Mouse (Mus musculus): ENCODE measurements around the gene Tssk2.

The Tssk2 gene

GRCm38 (mm10) chr16:17898462-17898861 lies at the start of gene Tssk2, which contains the start of gene Dgcr2:
Gene Tssk2, plus strand, starts transcription at chr16:17898637.
Gene Dgcr2, minus strand, starts transcription at chr16:17898562.
- DNase-seq = no peak

- peak; percentile 59 for DNase-seq
Observed at GRCm38 (mm10) chr16:17848928-17849327, 49.5 kb upstream of the Tssk2 start.

GRCm38 (mm10) chr16:17849486-17849885 lies 49.0 kb upstream of the Tssk2 start:
- peak; percentile 51 for DNase-seq

- DNase-seq = peak; percentile 51
Observed at GRCm38 (mm10) chr16:17851331-17851730, 47.1 kb upstream of the Tssk2 start.

GRCm38 (mm10) chr16:17851860-17852259 lies 46.6 kb upstream of the Tssk2 start:
- peak; percentile 95 for DNase-seq

- DNase-seq = no peak
Observed at GRCm38 (mm10) chr16:17853263-17853662, 45.2 kb upstream of the Tssk2 start.

GRCm38 (mm10) chr16:17857157-17857556 lies 41.3 kb upstream of the Tssk2 start:
- no peak for DNase-seq

GRCm38 (mm10) chr16:17858592-17858991 lies 39.8 kb upstream of the Tssk2 start:
- peak; percentile 32 for DNase-seq

- DNase-seq = no peak
Observed at GRCm38 (mm10) chr16:17865293-17865692, 33.1 kb upstream of the Tssk2 start.

- no peak for DNase-seq
Observed at GRCm38 (mm10) chr16:17865770-17866169, 32.7 kb upstream of the Tssk2 start.

- DNase-seq = no peak
Observed at GRCm38 (mm10) chr16:17871248-17871647, 27.2 kb upstream of the Tssk2 start.

GRCm38 (mm10) chr16:17872995-17873394 lies 25.4 kb upstream of the Tssk2 start:
- no peak for DNase-seq

GRCm38 (mm10) chr16:17875174-17875573 lies 23.3 kb upstream of the Tssk2 start:
- no peak for DNase-seq

- DNase-seq = no peak
Observed at GRCm38 (mm10) chr16:17876096-17876495, 22.3 kb upstream of the Tssk2 start.

GRCm38 (mm10) chr16:17879571-17879970 lies 18.9 kb upstream of the Tssk2 start:
- no peak for DNase-seq

- DNase-seq = no peak
Observed at GRCm38 (mm10) chr16:17882196-17882595, 16.2 kb upstream of the Tssk2 start.

GRCm38 (mm10) chr16:17884116-17884515 lies 14.3 kb upstream of the Tssk2 start:
- no peak for DNase-seq

- peak; percentile 53 for DNase-seq
Observed at GRCm38 (mm10) chr16:17889689-17890341, 8.6 kb upstream of the Tssk2 start.

GRCm38 (mm10) chr16:17890342-17890727 lies 8.1 kb upstream of the Tssk2 start:
- no peak for DNase-seq

- peak; percentile 95 for DNase-seq
Observed at GRCm38 (mm10) chr16:17890917-17891566, 7.4 kb upstream of the Tssk2 start.

- peak; percentile 99 for DNase-seq
Observed at GRCm38 (mm10) chr16:17891567-17891959, 6.9 kb upstream of the Tssk2 start, which contains the start of gene Gm20518. Gene Gm20518, minus strand, starts transcription at chr16:17891671.

- DNase-seq = peak; percentile 92
Observed at GRCm38 (mm10) chr16:17892606-17893005, 5.8 kb upstream of the Tssk2 start.

- DNase-seq = no peak
Observed at GRCm38 (mm10) chr16:17893923-17894322, 4.5 kb upstream of the Tssk2 start, which contains the start of gene Tssk1. Gene Tssk1, plus strand, starts transcription at chr16:17894223.

- no peak for DNase-seq
Observed at GRCm38 (mm10) chr16:17896091-17896490, 2.3 kb upstream of the Tssk2 start.
